Mouse (Mus musculus) thymus, adult 2 months (tissue): Measurements from ENCODE around the gene Smco3.

Experiments
- CTCF ChIP-seq: fragments of 200-500 bp; IDR thresholded peaks from 2 replicates; pipeline ENCODE4 v1.5.1; 2012; ENCODE audit warnings: mild to moderate bottlenecking, control low read depth, low read length, moderate library complexity, borderline replicate concordance; ENCODE audit not compliant: control insufficient read depth, poor library complexity, insufficient read depth; ENCODE audit errors: extremely low read depth
- POLR2A ChIP-seq: fragments of 200-500 bp; IDR thresholded peaks from 2 replicates; pipeline ENCODE4 v1.6.1; 2012; ENCODE audit warnings: mild to moderate bottlenecking, low read length, control low read depth, moderate library complexity; ENCODE audit not compliant: control insufficient read depth, poor library complexity, insufficient read depth; ENCODE audit errors: extremely low read depth

DNA sequence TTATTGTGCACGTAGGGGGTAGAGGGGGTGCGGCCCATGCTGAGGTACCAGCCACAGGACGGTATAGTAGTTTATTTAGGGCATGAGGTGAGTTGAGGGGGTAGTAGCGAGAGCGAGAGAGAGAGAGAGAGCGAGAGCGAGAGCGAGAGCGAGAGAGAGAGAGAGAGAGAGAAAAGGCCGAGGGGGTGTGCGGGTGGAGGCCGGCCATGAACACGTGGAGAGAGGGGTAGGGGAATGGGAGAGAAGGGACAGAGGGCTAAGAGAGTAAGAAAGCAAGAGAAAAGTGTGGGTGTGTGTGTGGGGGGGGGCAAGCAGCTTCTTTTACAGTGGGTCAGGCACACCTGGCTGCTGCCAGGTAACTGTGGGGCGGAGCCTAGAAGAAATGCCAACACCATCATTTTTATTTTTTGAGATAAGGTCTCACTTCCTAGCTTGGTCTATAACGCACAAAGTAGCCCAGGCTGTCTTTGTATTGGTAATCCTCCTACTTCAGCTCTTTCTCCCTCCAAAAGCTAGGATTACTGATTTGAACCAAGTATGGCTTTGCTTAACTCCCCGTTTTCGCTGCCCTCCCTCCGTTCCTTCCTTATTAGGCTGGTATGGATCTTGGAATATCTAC is 27.7 kb downstream of the Smco3 start:
- TF ChIP-seq POLR2A (no peak), CTCF (no peak)
